Mouse (Mus musculus): ENCODE results near the gene Gm4303. TPM values are rescaled to one million over a fixed set of nuclear protein-coding genes. Genes with fewer than 3 reads are reported as not detected.
"Not testable (repeated sequence)": the region's sequence is repeated elsewhere in the genome, so short reads cannot be mapped to it uniquely, and the experiment has no call there.

Gm4303 gene
- total RNA-seq (2017) = not detected in 3 replicates

- not testable (repeated sequence) for ATAC-seq (replicated peaks; ENCODE audit: insufficient number of reproducible peaks, low FRiP score, low TSS enrichment, poor library complexity, severe bottlenecking)
These were observed at the start of gene Gm4303 for GRCm38 (mm10) chr10:100345672-100346071. Gm4303 (plus strand) TSS chr10:100345972.

DNA sequence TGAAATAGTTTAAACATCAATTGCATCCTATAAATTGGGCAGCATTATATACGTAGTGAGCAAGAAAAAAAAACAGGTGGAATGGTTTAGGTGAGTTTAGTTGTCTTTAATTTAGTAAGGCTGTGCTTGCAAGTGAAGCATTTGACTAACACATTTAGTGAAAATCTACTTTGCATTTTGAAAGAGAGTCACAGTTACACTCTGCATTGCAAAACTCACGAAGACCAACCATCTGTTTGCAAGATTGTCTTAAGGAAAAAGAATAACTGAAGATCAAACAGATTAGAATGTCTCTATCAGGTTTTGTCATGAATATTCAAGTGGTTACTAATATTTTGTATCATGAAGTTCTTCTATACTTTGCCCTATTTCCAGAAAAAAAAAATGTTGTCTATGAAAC is 49.7 kb upstream of the Gm4303 start:
- ATAC-seq (replicated peaks; ENCODE audit: insufficient number of reproducible peaks, low FRiP score, low TSS enrichment, poor library complexity, severe bottlenecking) = no peak

DNA sequence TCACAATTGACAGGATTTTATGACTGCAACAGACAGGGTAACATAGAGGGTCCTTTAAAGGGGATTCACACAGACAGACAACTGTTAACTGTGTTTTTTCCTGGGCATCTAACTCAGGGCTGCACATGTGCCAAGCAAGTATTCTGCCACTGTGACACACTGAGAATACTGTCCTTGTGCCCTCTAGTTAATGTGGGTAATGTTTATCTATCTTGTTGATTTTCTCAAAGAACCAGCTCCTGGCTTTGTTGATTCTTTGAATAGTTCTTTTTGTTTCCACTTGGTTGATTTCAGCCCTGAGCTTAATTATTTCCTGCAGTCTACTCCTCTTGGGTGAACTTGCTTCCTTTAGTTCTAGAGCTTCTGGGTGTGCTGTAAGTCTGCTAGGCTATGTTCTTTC is 45.7 kb upstream of the Gm4303 start:
- not testable (repeated sequence) for ATAC-seq (replicated peaks; ENCODE audit: insufficient number of reproducible peaks, low FRiP score, low TSS enrichment, poor library complexity, severe bottlenecking)

- not testable (repeated sequence) for ATAC-seq (replicated peaks; ENCODE audit: insufficient number of reproducible peaks, low FRiP score, low TSS enrichment, poor library complexity, severe bottlenecking)
These were observed 10.4 kb upstream of the Gm4303 start, which contains the start of gene Gm4301 for GRCm38 (mm10) chr10:100335376-100335775. Gm4301 (plus strand) TSS chr10:100335676.

DNA sequence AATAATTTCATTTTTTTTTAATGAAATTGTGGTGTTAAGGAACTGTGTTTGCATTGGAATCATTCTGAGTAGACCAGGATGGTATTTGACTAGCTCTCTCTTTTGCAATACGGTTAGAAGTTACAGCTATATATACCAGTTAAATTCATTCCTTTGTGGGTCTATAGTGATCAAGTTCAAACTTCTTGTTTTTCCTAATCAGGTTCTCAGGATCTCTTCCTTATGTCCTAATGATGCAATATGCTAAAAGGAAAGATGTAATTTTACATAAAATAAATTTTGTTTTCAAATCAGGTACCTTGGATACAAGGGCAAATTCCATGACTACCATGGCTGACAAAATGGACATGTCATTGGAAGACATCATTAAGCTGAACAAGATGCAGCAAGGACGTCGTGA is 5.2 kb upstream of the Gm4303 start, which contains the start of gene Gm4302:
Gm4302 (plus strand) TSS at position 301 of the 400 bp plus-strand sequence.
- not testable (repeated sequence) for ATAC-seq (replicated peaks; ENCODE audit: insufficient number of reproducible peaks, low FRiP score, low TSS enrichment, poor library complexity, severe bottlenecking)

GRCm38 (mm10) chr10:100350793-100351192 is 5.0 kb downstream of the Gm4303 start, which contains the start of gene Gm4305:
Gm4305 (plus strand) TSS chr10:100351093.
- ATAC-seq (replicated peaks; ENCODE audit: insufficient number of reproducible peaks, low FRiP score, low TSS enrichment, poor library complexity, severe bottlenecking) = not testable (repeated sequence)

DNA sequence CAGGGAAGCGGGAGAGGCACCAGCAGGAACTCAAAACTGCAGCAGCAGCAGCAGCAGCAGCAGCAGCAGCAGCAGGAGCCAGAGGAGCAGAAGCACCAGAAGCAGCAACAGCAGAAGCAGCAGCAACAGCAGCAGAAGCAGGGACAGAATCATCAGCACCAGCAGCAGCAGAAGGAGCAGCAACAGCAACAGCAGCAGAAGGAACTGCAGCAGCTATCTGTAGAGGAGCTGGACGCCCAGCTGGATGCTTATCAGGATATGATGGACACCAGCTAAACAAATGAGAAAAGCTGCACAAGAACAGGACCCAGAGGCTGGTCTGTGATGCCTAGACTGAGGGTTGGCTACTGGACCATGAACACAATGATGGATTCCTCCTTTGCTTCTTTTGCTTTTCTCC is 11.1 kb downstream of the Gm4303 start:
- ATAC-seq (replicated peaks; ENCODE audit: insufficient number of reproducible peaks, low FRiP score, low TSS enrichment, poor library complexity, severe bottlenecking) = not testable (repeated sequence)

GRCm38 (mm10) chr10:100361038-100361437 is 15.3 kb downstream of the Gm4303 start, which contains the start of gene Gm4307:
Gm4307 (plus strand) TSS chr10:100361338.
- ATAC-seq (replicated peaks; ENCODE audit: insufficient number of reproducible peaks, low FRiP score, low TSS enrichment, poor library complexity, severe bottlenecking) = not testable (repeated sequence)

DNA sequence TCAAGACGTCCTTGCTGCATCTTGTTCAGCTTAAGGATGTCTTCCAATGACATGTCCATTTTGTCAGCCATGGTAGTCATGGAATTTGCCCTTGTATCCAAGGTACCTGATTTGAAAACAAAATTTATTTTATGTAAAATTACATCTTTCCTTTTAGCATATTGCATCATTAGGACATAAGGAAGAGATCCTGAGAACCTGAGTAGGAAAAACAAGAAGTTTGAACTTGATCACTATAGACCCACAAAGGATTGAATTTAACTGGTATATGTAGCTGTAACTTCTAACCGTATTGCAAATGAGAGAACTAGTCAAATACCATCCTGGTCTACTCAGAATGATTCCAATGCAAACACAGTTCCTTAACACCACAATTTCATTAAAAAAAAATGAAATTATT is 36.7 kb downstream of the Gm4303 start, which contains the start of gene Gm4312:
Gm4312 (minus strand) TSS at position 101 of the 400 bp plus-strand sequence.
- not testable (repeated sequence) for ATAC-seq (replicated peaks; ENCODE audit: insufficient number of reproducible peaks, low FRiP score, low TSS enrichment, poor library complexity, severe bottlenecking)

Other genes with a start within 250 kb of the Gm4303 start
- gene Gm4301, start 10.3 kb upstream of the Gm4303 start, total RNA-seq (2017) = not detected in 3 replicates
- gene Gm4302, start 5.1 kb upstream of the Gm4303 start, total RNA-seq (2017) = not detected in 3 replicates
- not detected in 3 replicates for gene Gm4305, start 5.1 kb downstream of the Gm4303 start, total RNA-seq (2017)
- gene Gm4307, start 15.4 kb downstream of the Gm4303 start, total RNA-seq (2017) = not detected in 3 replicates
- not detected in 3 replicates for gene Gm4312, start 36.6 kb downstream of the Gm4303 start, total RNA-seq (2017)
- 1.8 to 3.1 TPM (median 2.9 TPM) in 3 replicates for gene Tmtc3, start 141.4 kb downstream of the Gm4303 start, total RNA-seq (2017)
- 5.4 to 12.8 TPM (median 8.7 TPM) in 3 replicates for gene Cep290, start 141.6 kb downstream of the Gm4303 start, total RNA-seq (2017)
- gene 4930430F08Rik, start 244.5 kb downstream of the Gm4303 start, total RNA-seq (2017) = 2.5 to 6.2 TPM (median 5.2 TPM) in 3 replicates
- not detected in 3 replicates for gene 1700017N19Rik, start 244.5 kb downstream of the Gm4303 start, total RNA-seq (2017)